1 mouse cellular context compared by ENCODE assay signal in genomic region chr1:170174814-170175332, GRCm38 (mm10).
A peak's percentile ranks its signal among the peaks of the same experiment; 100 is the strongest.
TF ChIP-seq lines count a peak whose summit lies in the region.

Gene Uap1 (minus strand): TSS chr1:170174957.

TF ChIP-seq in CH12.LX, 34 proteins besides CTCF, POLR2A, EP300 and RAD21 (continued from another document):
- TF ChIP-seq ELF1 (IDR thresholded peaks at IDR 0.05; ENCODE audit: low read depth, low read length) (peak; percentile 78), RCOR1 (conservative IDR thresholded peaks at IDR 0.05; ENCODE audit: low read depth, low read length) (no peak), IRF4 (IDR thresholded peaks at IDR 0.05; ENCODE audit: low read depth, low read length) (peak; percentile 36; the same call in 1 of the 2 replicates), KAT2A (IDR thresholded peaks at IDR 0.05; ENCODE audit: insufficient replicate concordance, low read length) (no peak), USF2 (conservative IDR thresholded peaks at IDR 0.05; ENCODE audit: low read depth, low read length) (no peak), TCF12 (IDR thresholded peaks at IDR 0.05; ENCODE audit: low read depth, low read length) (peak; percentile 71), MAX (IDR thresholded peaks at IDR 0.05; ENCODE audit: low read length) (no peak; the same call in 1 of the 2 replicates), HCFC1 (IDR thresholded peaks at IDR 0.05; ENCODE audit: low read depth, low read length) (peak; percentile 60), POLR2AphosphoS2 (IDR thresholded peaks at IDR 0.05; ENCODE audit: low read depth, low read length) (no peak), MYC (IDR thresholded peaks at IDR 0.05; ENCODE audit: low read depth, low read length) (no peak), MEF2A (IDR thresholded peaks at IDR 0.05; ENCODE audit: borderline replicate concordance, low read depth, low read length) (peak; percentile 42; the same call in 1 of the 2 replicates), ZC3H11A (IDR thresholded peaks at IDR 0.05; ENCODE audit: low read depth, low read length) (no peak)
TF ChIP-seq in CH12.LX: peak in this region for 13.
